Comparison of ENCODE assay signal across 8 mouse cellular contexts in genomic region chr12:103388505-103389347, GRCm38 (mm10). TPM values are rescaled to one million over a fixed set of nuclear protein-coding genes. Genes with fewer than 3 reads are reported as not detected.
DNase-seq lines count a peak whose midpoint lies in the region; ATAC-seq and TF ChIP-seq lines count a peak whose summit lies in the region.

Gene Otub2 (plus strand): TSS chr12:103388682.

- DNase-seq in B cell, adult 2 months, result peak; percentile 93 to 94
- DNase-seq in brain, adult 2 months (ENCODE audit: low read depth, low spot score), result peak; percentile 99
- DNase-seq in liver, adult 2 months (ENCODE audit: extremely low read depth, low read depth, low spot score), result peak; percentile 84
- DNase-seq in splenic B cell, adult 2 months (ENCODE audit: low read depth, low spot score), result peak; percentile 95

- no peaks in the 10 kb centered on the region for H3K36me3 ChIP-seq in heart, embryonic 11.5 days (ENCODE audit: control insufficient read depth, insufficient read depth, low read length)
- H3K36me3 ChIP-seq in kidney, embryonic 16.5 days (ENCODE audit: insufficient read depth, low read length), result no peaks in the 10 kb centered on the region
- no peaks in the 10 kb centered on the region for H3K36me3 ChIP-seq in liver, adult 2 months (ENCODE audit: control insufficient read depth, insufficient read depth, low read length)
- no peaks in the 10 kb centered on the region for H3K36me3 ChIP-seq in myocyte (ENCODE audit: control insufficient read depth, insufficient read depth)
- H3K36me3 ChIP-seq in splenic B cell, adult 2 months (ENCODE audit: control insufficient read depth, insufficient read depth, low read length, poor library complexity, severe bottlenecking), result no peaks in the 10 kb centered on the region

- peak within 1 kb of the TSS; percentile 77 for H3K4me3 ChIP-seq in heart, embryonic 11.5 days (ENCODE audit: low read depth, low read length)
- H3K4me3 ChIP-seq in kidney, embryonic 16.5 days (ENCODE audit: low read length), result peak within 1 kb of the TSS; percentile 72
- H3K4me3 ChIP-seq in liver, adult 2 months (ENCODE audit: insufficient read depth, low read depth, low read length), result peak within 1 kb of the TSS; percentile 92
- peak within 1 kb of the TSS; percentile 69 for H3K4me3 ChIP-seq in myocyte

- peak within 1 kb of the TSS; percentile 81 for H3K4me2 ChIP-seq in heart, embryonic 11.5 days
- H3K4me2 ChIP-seq in kidney, embryonic 16.5 days (replicated peaks; ENCODE audit: low read depth, low read length), result peak within 1 kb of the TSS; percentile 86
- H3K4me2 ChIP-seq in myocyte (ENCODE audit: low read depth), result peak within 1 kb of the TSS; percentile 72

- 0 out of 2 replicates have a peak, but pooled peaks have one; percentile 10 for TF ChIP-seq CTCF in liver, adult 2 months (IDR thresholded peaks at IDR 0.05; ENCODE audit: low read depth, low read length)

- no peaks in the 10 kb centered on the region for H3K9me3 ChIP-seq in heart, embryonic 11.5 days (replicated peaks; ENCODE audit: control insufficient read depth, low read length)
- no peaks in the 10 kb centered on the region for H3K9me3 ChIP-seq in kidney, embryonic 16.5 days (ENCODE audit: low read length)

- H3K9ac ChIP-seq in heart, embryonic 11.5 days (ENCODE audit: low read depth, low read length), result peak within 1 kb of the TSS; percentile 87
- peak within 1 kb of the TSS; percentile 85 for H3K9ac ChIP-seq in kidney, embryonic 16.5 days (replicated peaks; ENCODE audit: low read length)
- H3K9ac ChIP-seq in liver, adult 2 months (ENCODE audit: low read depth, low read length), result peak within 1 kb of the TSS; percentile 93

- peak; percentile 51; the same call in 1 of the 2 replicates for TF ChIP-seq POLR2A in liver, adult 2 months (IDR thresholded peaks at IDR 0.05; ENCODE audit: extremely low read depth, insufficient read depth, low read length)
- peak; percentile 77 for TF ChIP-seq POLR2A in myocyte (IDR thresholded peaks at IDR 0.05; ENCODE audit: insufficient read length, low read depth)

- H3K27ac ChIP-seq in heart, embryonic 11.5 days (ENCODE audit: low read depth, low read length), result peak within 1 kb of the TSS; percentile 72
- no peak within 1 kb of the TSS for H3K27ac ChIP-seq in kidney, embryonic 16.5 days (ENCODE audit: low read length)
- no peak within 1 kb of the TSS for H3K27ac ChIP-seq in liver, adult 2 months (replicated peaks; ENCODE audit: insufficient read depth, low read depth, low read length)

- no peaks in the 10 kb centered on the region for H3K27me3 ChIP-seq in heart, embryonic 11.5 days (ENCODE audit: control insufficient read depth, insufficient read depth, low read length)
- H3K27me3 ChIP-seq in kidney, embryonic 16.5 days (ENCODE audit: insufficient read depth, low read length), result no peaks in the 10 kb centered on the region
- H3K27me3 ChIP-seq in liver, adult 2 months (ENCODE audit: control insufficient read depth, insufficient read depth, low read length), result no peaks in the 10 kb centered on the region
- H3K27me3 ChIP-seq in myocyte (ENCODE audit: control insufficient read depth, insufficient read depth, insufficient read length), result no peaks in the 10 kb centered on the region
- H3K27me3 ChIP-seq in splenic B cell, adult 2 months (ENCODE audit: control insufficient read depth, insufficient read depth, low read length, poor library complexity, severe bottlenecking), result no peaks in the 10 kb centered on the region

- ATAC-seq in erythroblast, adult 5-6 weeks (replicated peaks; ENCODE audit: low FRiP score, poor library complexity, severe bottlenecking), result peak; percentile 88
- peak; percentile 94 for ATAC-seq in heart, embryonic 11.5 days (replicated peaks; ENCODE audit: insufficient number of reproducible peaks, low FRiP score, low TSS enrichment)
- peak; percentile 99 for ATAC-seq in kidney, embryonic 16.5 days (ENCODE audit: low FRiP score, low TSS enrichment)

- H3K79me2 ChIP-seq in liver, adult 2 months (ENCODE audit: control insufficient read depth, insufficient read depth, low read length), result no peaks in the 10 kb centered on the region
- H3K79me2 ChIP-seq in myocyte (ENCODE audit: control insufficient read depth, insufficient read depth), result no peaks in the 10 kb centered on the region

- under 1% methylated on average over 58 of the region's 58 CpGs for WGBS in heart, embryonic 11.5 days (ENCODE audit: insufficient replicate concordance)
- under 1% methylated on average over 53 of the region's 58 CpGs for WGBS in kidney, embryonic 16.5 days
- 1% methylated on average over 58 of the region's 58 CpGs for WGBS in liver, adult 2 months

- H3ac ChIP-seq in myocyte (ENCODE audit: control insufficient read depth, insufficient read length), result peak within 1 kb of the TSS; percentile 59

- H3K4me1 ChIP-seq in heart, embryonic 11.5 days (ENCODE audit: control insufficient read depth, insufficient read depth, low read length), result peaks cover 37% of the 10 kb centered on the region
- peaks cover 5% of the 10 kb centered on the region for H3K4me1 ChIP-seq in kidney, embryonic 16.5 days (ENCODE audit: insufficient read depth, low read length)
- peaks cover 7% of the 10 kb centered on the region for H3K4me1 ChIP-seq in liver, adult 2 months (ENCODE audit: control insufficient read depth, insufficient read depth, low read length)

TF ChIP-seq in myocyte, 11 proteins besides CTCF, POLR2A, EP300 and RAD21:
- TF ChIP-seq TCF3 (IDR thresholded peaks at IDR 0.05; ENCODE audit: insufficient read length, low read depth) (no peak), TCF12 (IDR thresholded peaks at IDR 0.05; ENCODE audit: insufficient read depth, poor library complexity, severe bottlenecking) (no peak), USF1 (IDR thresholded peaks at IDR 0.05; ENCODE audit: low read depth) (no peak), MAX (IDR thresholded peaks at IDR 0.05; ENCODE audit: low read depth) (no peak), MYOD1 (IDR thresholded peaks at IDR 0.05; ENCODE audit: control insufficient read depth in 1 of 3, insufficient read length in 2 of 3, low read depth in 2 of 3) (no peak), E2F4 (IDR thresholded peaks at IDR 0.05; ENCODE audit: insufficient read depth) (no peak), REST (IDR thresholded peaks at IDR 0.05; ENCODE audit: insufficient read depth, insufficient read length) (no peak), SRF (IDR thresholded peaks at IDR 0.05; ENCODE audit: control insufficient read depth, insufficient read length, low read depth) (no peak), CEBPB (IDR thresholded peaks at IDR 0.05; ENCODE audit: insufficient read depth, poor library complexity, severe bottlenecking) (no peak), POLR2AphosphoS2 (IDR thresholded peaks at IDR 0.05; ENCODE audit: insufficient read length, low read depth) (peak; percentile 83), MYOG (IDR thresholded peaks at IDR 0.05; ENCODE audit: control insufficient read depth in 1 of 3, insufficient read depth in 1 of 3, insufficient read length in 2 of 3, low read depth in 2 of 3) (peak in 1 of 3 experiments; percentile 47)
TF ChIP-seq in myocyte: peak in this region for 2.

RNA-seq across cellular contexts. Expression of gene Otub2, which starts in this region (rescaled TPM):
- total RNA-seq in erythroblast, adult 5-6 weeks (2015; ENCODE audit: low replicate concordance), result 46.6 and 48.4 TPM in 2 replicates
- total RNA-seq in erythroblast, adult 5-6 weeks (2017; ENCODE audit: low replicate concordance), result 67.2 and 67.9 TPM in 2 replicates
- 20.1 and 24.3 TPM in 2 replicates for polyA plus RNA-seq in heart, embryonic 11.5 days (2014; fragmentation: Nextera tagmentation; extraction: Ambion mirVana)
- 7.7 and 8.1 TPM in 2 replicates for polyA plus RNA-seq in kidney, embryonic 16.5 days (2015; fragmentation: Nextera tagmentation; extraction: Ambion mirVana)
- 1.3 and 1.7 TPM in 2 replicates for total RNA-seq in liver, adult 2 months (2014; rRNA removed)
- polyA plus RNA-seq in liver, adult 2 months (2012; rRNA removed), result 2.1 and 2.5 TPM in 2 replicates
- 23.3 TPM for polyA plus RNA-seq in myocyte (2012; fragmentation: generic; extraction: Trizol)

Comparison
In these comparisons a context has a peak if more than half of its experiments do, and no peak if none do; other contexts are left out.
1. RNA of gene Otub2 (total RNA-seq): 46.6 to 67.9 TPM in erythroblast, adult 5-6 weeks; 1.3 to 1.7 TPM in liver, adult 2 months; every median in the first group is over 10 times any median in the second.
2. Peak in every context shown above with its lines, with median percentiles within 50 percentile points of each other: DNase-seq, ATAC-seq, H3K4me2 ChIP-seq, H3K4me3 ChIP-seq and H3K9ac ChIP-seq.